Mouse (Mus musculus) midbrain, embryonic 14.5 days (tissue): ENCODE measurements around the gene Prg3. TPM values are rescaled to one million over a fixed set of nuclear protein-coding genes. Genes with fewer than 3 reads are reported as not detected.

Experiments used
- ATAC-seq: fragments of 200-750 bp; cut with Nextera tagmentation; 2 replicates; pipeline ENCODE4 v1.8.0; 2017; ENCODE audit warnings: moderate number of reproducible peaks, moderate library complexity; ENCODE audit not compliant: low FRiP score, low TSS enrichment
- DNase-seq: peaks from one replicate; pipeline ENCODE4 v3.0.0-alpha.2; 2015
- H3K27ac ChIP-seq: fragments of 300-500 bp; sonication (generic); replicated peaks from 2 replicates; pipeline ENCODE4 v1.5.1; 2014; ENCODE audit warnings: mild to moderate bottlenecking, low read depth, low read length, moderate library complexity
- H3K27me3 ChIP-seq: fragments of 300-500 bp; sonication (generic); 2 replicates; pipeline ENCODE4 v1.6.1; 2014; ENCODE audit warnings: low read length, control low read depth, mixed read lengths; ENCODE audit not compliant: control insufficient read depth, insufficient read depth
- H3K36me3 ChIP-seq: fragments of 300-500 bp; sonication (generic); 2 replicates; pipeline ENCODE4 v1.6.1; 2014; ENCODE audit warnings: low read length, control low read depth; ENCODE audit not compliant: control insufficient read depth, insufficient read depth
- H3K4me1 ChIP-seq: fragments of 300-500 bp; sonication (generic); 2 replicates; pipeline ENCODE4 v1.6.1; 2014; ENCODE audit warnings: mild to moderate bottlenecking, antibody characterized with exemption, low read length, control low read depth; ENCODE audit not compliant: control insufficient read depth, insufficient read depth
- H3K4me2 ChIP-seq: fragments of 300-500 bp; sonication (generic); 2 replicates; pipeline ENCODE4 v1.6.1; 2014; ENCODE audit warnings: mild to moderate bottlenecking, low read length, moderate library complexity
- H3K4me3 ChIP-seq: fragments of 300-500 bp; sonication (generic); replicated peaks from 2 replicates; pipeline ENCODE4 v1.5.1; 2014; ENCODE audit warnings: low read depth, low read length
- H3K9ac ChIP-seq: fragments of 300-500 bp; sonication (generic); replicated peaks from 2 replicates; pipeline ENCODE4 v1.6.1; 2014; ENCODE audit warnings: mild to moderate bottlenecking, low read length, moderate library complexity
- H3K9me3 ChIP-seq: fragments of 300-500 bp; sonication (generic); 2 replicates; pipeline ENCODE4 v1.6.1; 2016; ENCODE audit warnings: low read length, control low read depth, mixed read lengths; ENCODE audit not compliant: control insufficient read depth
- WGBS: fragments of 180-500 bp; shearing (Covaris S2); extraction: QIAGEN DNeasy Blood & Tissue Kit; methylation state at CpG from one replicate; pipeline ENCODE4 v1.1.7; 2014; 5-methylcytosine and 5-hydroxymethylcytosine counted together
- polyA plus RNA-seq: library from polyadenylated mRNA; unstranded; fragments of >200 nt; fragmentation: Nextera tagmentation; extraction: Ambion mirVana; gene quantifications from 2 replicates; pipeline ENCODE4 v1.2.1, GENCODE M21; 2014

The Prg3 gene
- polyA plus RNA-seq, 1 experiment from 2014 or later, result not detected

DNA sequence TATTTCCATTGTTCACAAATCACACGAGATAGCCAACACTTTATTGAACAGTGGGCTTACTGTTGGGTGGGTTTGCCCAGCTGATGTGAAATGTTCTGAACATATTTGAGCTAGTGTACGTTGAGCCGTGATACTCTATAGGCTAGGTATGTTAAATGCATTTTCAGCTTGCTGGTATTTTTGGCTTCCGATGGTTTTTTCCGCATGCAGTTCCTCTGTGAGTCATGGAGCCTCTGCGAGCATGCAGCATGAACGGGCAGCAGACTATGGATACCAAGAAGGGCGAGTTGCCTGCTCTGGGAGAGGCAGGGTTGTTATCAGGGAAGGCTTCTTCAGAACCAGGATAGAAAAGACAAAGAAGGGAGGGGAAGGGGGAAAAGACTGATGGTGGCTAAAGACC lies 37.0 kb upstream of the Prg3 start:
- Histone ChIP-seq H3K9ac (no peak overlapping the region), H3K36me3 (no peaks in the 10 kb centered on the region), H3K27me3 (no peaks in the 10 kb centered on the region), H3K27ac (no peak overlapping the region), H3K4me3 (no peak overlapping the region), H3K4me1 (no peaks in the 10 kb centered on the region), H3K9me3 (no peaks in the 10 kb centered on the region), H3K4me2 (no peak overlapping the region)
- 94% methylated on average over 8 of the region's 8 CpGs for WGBS
- no peak for DNase-seq
- ATAC-seq, result no peak

DNA sequence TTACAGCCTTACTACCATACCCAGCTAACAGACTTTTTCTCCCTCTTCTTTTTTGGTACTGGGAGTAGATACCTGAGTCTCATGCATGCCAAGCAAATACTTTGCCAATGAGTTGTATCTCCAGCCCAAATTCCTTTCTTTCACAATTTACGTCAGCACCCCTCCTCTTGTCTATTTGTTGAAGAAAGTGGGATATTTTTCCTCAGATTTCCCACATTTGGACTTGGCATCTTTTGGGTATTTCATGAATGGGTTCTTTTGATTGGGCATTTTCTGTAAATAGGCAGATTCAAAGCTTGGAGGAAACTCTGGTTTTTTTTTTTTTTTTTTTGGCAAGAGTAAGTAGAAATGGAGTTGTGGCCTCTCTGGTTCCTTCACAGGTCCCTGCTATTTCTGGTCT lies 35.8 kb upstream of the Prg3 start:
- H3K36me3 ChIP-seq, result no peaks in the 10 kb centered on the region
- H3K4me1 ChIP-seq, result no peaks in the 10 kb centered on the region
- H3K9ac ChIP-seq, result no peak overlapping the region
- WGBS, result 90% methylated on average over 1 of the region's 1 CpGs
- no peaks in the 10 kb centered on the region for H3K27me3 ChIP-seq
- no peak overlapping the region for H3K4me2 ChIP-seq
- H3K9me3 ChIP-seq, result no peaks in the 10 kb centered on the region
- no peak overlapping the region for H3K27ac ChIP-seq
- DNase-seq (no peak), ATAC-seq (no peak)
- H3K4me3 ChIP-seq, result no peak overlapping the region

DNA sequence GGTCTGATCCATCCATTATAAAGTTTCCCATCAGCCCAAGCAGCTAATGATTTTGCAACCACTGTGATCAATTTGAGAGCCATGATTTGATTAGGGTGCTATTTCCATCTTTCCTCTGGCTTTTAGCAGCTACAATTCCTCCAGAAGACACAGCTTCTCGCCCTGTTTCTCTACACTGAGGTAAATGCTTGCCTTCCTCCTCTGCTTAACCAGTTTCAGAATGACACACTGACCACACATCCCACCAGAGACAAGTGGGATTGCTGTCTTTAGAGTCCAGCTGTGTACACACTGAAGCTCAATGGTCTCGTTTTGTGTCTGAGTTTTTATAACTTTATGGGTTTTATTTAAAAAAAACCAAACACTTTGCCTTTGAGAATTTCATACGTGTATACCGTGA lies 35.3 kb upstream of the Prg3 start:
- DNase-seq, result no peak
- Histone ChIP-seq H3K4me1 (no peaks in the 10 kb centered on the region), H3K4me3 (no peak overlapping the region), H3K36me3 (no peaks in the 10 kb centered on the region), H3K9ac (no peak overlapping the region), H3K27me3 (no peaks in the 10 kb centered on the region), H3K4me2 (no peak overlapping the region), H3K9me3 (no peaks in the 10 kb centered on the region), H3K27ac (no peak overlapping the region)
- no peak for ATAC-seq
- WGBS, result 75% methylated on average over 4 of the region's 4 CpGs

DNA sequence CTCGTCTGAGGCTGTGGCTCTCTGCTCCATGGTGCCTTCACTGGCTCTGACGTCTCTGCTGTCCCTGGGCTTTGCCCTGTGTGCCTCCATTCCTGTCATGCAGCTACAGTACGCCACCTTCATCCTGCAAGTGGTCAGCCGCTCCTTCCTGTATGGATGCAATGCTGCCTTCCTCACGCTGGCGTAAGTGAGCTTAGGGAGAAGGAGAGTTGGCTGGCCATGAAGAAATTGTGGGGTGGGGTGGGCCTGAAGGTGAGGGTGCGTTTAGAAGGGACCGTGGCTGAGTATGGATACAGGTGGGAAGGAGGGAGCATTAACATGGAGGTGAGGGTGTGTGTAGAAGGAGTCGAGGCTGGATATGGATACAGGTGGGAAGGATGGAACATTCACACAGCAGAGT lies 32.6 kb upstream of the Prg3 start:
- no peak overlapping the region for H3K9ac ChIP-seq

DNA sequence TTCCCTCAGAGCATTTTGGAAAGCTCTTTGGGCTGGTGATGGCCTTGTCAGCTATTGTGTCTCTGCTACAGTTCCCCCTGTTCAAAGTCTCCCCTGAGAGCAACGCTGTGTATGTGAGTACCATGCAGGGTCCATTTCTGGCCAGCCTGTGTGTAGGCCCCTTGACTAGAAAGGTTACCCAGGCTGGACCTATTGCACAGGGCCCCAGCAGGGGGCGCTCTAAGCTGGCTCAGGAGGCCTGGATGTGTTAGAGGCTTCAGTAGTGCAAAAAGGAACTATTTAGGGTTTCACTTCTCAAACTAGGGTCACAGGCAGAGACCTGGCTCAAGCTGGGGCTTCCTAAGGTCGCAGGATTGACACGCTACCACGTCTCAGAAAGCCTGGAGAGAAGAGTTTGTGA lies 31.7 kb upstream of the Prg3 start:
- H3K4me3 ChIP-seq, result no peak overlapping the region
- H3K9ac ChIP-seq, result no peak overlapping the region
- H3K27ac ChIP-seq, result no peak overlapping the region
- DNase-seq (peak; percentile 54), ATAC-seq (0 out of 2 replicates have a peak, but pooled peaks have one; percentile 26)
- WGBS, result 62% methylated on average over 5 of the region's 5 CpGs
- H3K4me2 ChIP-seq, result no peak overlapping the region
- H3K27me3 ChIP-seq, result no peaks in the 10 kb centered on the region
- H3K9me3 ChIP-seq, result no peaks in the 10 kb centered on the region
- no peaks in the 10 kb centered on the region for H3K4me1 ChIP-seq
- H3K36me3 ChIP-seq, result no peaks in the 10 kb centered on the region

More for the DNA sequence above, 32.6 kb upstream of the Prg3 start:
- no peak overlapping the region for H3K4me3 ChIP-seq
- H3K27me3 ChIP-seq, result no peaks in the 10 kb centered on the region
- H3K9me3 ChIP-seq, result no peaks in the 10 kb centered on the region
- 90% methylated on average over 9 of the region's 9 CpGs for WGBS
- ATAC-seq, result no peak
- H3K4me1 ChIP-seq, result no peaks in the 10 kb centered on the region
- no peak overlapping the region for H3K27ac ChIP-seq
- H3K4me2 ChIP-seq, result no peak overlapping the region
- DNase-seq, result no peak
- no peaks in the 10 kb centered on the region for H3K36me3 ChIP-seq

DNA sequence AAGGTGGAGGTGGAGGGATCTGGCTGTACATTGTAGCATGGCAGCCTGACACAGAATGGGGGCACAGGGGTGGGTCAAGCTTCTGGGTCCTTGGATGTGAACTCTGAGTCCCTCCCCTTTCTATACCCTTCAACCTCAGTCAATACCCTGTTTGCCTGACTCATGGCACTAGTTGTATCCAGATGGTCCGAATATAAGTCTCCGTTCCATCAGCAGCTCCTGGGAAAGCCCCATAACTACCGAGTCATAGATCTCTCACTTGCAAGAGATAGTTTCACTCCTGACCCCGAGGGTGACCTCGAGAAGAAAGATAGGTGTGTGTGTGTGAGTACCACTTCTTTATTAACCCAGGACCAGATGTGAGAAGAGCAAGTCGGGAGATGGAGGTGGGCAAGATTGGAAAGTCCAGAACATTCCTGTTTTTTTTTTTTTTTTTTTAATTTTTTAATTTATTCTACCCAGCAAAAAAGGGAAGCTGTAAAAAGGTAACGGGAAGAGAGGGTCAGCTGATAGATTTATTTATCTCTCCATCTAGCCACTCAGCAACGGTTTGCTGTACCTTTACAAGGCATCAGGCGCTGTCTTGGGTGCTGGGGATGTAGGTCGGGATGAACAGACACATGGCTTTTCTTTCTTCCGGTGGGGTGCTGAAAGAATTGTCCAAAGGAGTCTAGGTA lies 29.3 kb upstream of the Prg3 start:
- H3K9ac ChIP-seq, result no peak overlapping the region
- no peak overlapping the region for H3K4me3 ChIP-seq
- no peak overlapping the region for H3K4me2 ChIP-seq
- DNase-seq, result no peak
- H3K27ac ChIP-seq, result no peak overlapping the region
- WGBS, result 93% methylated on average over 11 of the region's 11 CpGs
- H3K4me1 ChIP-seq, result peaks cover 8% of the 10 kb centered on the region
- no peaks in the 10 kb centered on the region for H3K36me3 ChIP-seq
- ATAC-seq, result no peak
- H3K27me3 ChIP-seq, result no peaks in the 10 kb centered on the region
- no peaks in the 10 kb centered on the region for H3K9me3 ChIP-seq

DNA sequence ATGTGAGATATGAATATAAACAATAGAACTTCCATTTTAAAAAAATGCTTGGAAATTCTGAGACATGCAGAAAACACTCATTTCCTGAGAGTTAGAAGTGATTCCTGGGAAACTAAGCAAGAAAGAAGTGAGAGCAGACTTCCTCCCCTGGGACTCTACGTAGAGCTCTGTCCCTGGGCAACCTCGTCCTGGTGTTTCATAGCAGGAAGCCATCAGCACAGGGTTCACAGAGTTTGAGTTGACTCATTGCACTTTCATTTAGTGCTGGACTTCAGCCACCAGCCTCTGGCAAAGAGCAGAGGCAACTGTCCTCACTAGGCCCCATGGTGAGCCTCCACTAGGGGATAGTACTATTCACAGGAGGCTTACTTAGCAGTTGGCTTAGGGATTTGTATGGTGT lies 26.7 kb upstream of the Prg3 start:
- Histone ChIP-seq H3K36me3 (no peaks in the 10 kb centered on the region), H3K9me3 (no peaks in the 10 kb centered on the region), H3K4me3 (no peak overlapping the region), H3K4me1 (peaks cover 8% of the 10 kb centered on the region), H3K4me2 (no peak overlapping the region), H3K27me3 (no peaks in the 10 kb centered on the region), H3K9ac (no peak overlapping the region), H3K27ac (no peak overlapping the region)
- no peak for ATAC-seq
- 82% methylated on average over 2 of the region's 2 CpGs for WGBS
- no peak for DNase-seq

DNA sequence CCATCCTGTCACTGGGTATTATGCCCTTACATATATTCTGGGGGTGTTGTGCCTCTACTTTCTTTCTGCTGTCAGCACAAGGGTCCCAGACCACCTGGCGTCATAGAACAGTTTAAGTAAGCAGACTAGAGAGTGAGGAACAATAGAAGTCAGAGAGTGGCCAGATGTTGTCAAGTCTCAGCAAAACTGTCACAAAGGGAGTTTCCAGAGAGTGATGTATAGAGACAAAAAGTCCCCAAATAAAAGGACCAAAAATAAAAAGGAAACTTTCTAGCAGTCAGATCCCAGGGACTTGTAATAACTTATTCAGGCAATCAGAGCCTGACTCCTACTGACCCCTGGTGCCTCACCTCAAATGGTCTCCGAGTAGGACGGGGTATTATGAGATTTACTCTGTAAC lies 26.1 kb upstream of the Prg3 start:
- 43% methylated on average over 3 of the region's 3 CpGs for WGBS
- no peaks in the 10 kb centered on the region for H3K36me3 ChIP-seq
- H3K9me3 ChIP-seq, result no peaks in the 10 kb centered on the region
- H3K4me1 ChIP-seq, result peaks cover 8% of the 10 kb centered on the region
- H3K4me2 ChIP-seq, result no peak overlapping the region
- no peak for DNase-seq
- H3K27ac ChIP-seq, result no peak overlapping the region
- no peak overlapping the region for H3K4me3 ChIP-seq
- ATAC-seq, result no peak
- no peak overlapping the region for H3K9ac ChIP-seq
- no peaks in the 10 kb centered on the region for H3K27me3 ChIP-seq

DNA sequence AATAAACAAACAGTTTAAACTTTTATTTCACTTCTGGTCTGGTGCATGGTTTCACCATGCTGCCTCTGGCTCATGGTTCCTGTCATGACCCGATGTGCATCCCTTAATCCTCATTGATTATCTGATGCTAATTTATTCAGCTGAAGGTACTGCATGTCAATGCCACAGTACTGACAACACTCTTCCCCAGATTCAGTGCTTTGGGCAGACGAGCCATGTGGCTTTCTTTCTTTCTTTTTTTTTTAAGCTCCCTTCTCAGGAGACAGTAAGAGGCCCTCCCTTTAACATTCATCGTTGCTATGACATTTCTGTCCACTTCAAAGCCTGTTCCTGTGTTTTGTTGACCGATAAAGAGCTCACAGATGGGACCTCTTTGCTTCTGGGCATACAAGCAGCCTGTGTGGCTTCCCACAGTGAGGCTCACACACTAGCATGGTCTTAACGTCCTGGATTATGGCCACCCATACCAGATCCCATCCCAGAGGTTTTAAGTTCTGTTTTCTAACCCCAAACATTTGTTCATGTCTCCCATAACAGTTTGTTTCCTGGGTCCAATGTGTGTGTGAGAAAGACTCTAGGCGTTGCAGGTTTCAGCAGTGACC lies 25.0 kb upstream of the Prg3 start:
- peaks cover 8% of the 10 kb centered on the region for H3K4me1 ChIP-seq
- H3K27me3 ChIP-seq, result no peaks in the 10 kb centered on the region
- H3K9ac ChIP-seq, result no peak overlapping the region
- H3K4me3 ChIP-seq, result no peak overlapping the region
- WGBS, result 13% methylated on average over 6 of the region's 6 CpGs
- no peaks in the 10 kb centered on the region for H3K9me3 ChIP-seq
- H3K27ac ChIP-seq, result no peak overlapping the region
- DNase-seq (peak; percentile 8), ATAC-seq (no peak)
- H3K4me2 ChIP-seq, result no peak overlapping the region
- no peaks in the 10 kb centered on the region for H3K36me3 ChIP-seq
